Mouse (Mus musculus): ENCODE data around the gene Gm21987. TPM values are rescaled to one million over a fixed set of nuclear protein-coding genes. Genes with fewer than 3 reads are reported as not detected.

The Gm21987 gene
- total RNA-seq, 2 experiments from 2014 or later: not detected

DNA sequence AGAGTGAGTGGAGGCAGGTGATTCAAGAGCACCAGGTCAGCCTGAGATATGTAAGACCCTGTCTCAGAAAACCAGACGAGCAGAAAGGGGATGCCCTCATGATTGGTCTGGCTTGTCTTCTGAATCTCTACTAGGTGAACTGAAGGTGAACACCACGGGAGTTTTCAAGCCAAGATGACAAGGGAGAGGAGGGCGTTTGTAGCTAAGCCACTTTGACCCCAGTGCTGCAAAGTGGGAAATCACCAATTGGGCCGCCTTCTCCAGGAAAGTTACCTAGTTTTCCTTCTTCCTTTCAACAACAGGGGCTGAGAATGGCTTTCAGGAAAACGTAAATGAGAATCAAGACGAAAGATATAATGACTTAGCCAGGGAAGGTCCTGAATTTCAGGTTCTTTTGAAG is 41.9 kb downstream of the Gm21987 start:
- intact Hi-C loops (cut with DNase I): no loop called here
- no peak for DNase-seq

GRCm38 (mm10) chr16:38389284-38389893 is 42.5 kb downstream of the Gm21987 start:
- intact Hi-C loops (cut with DNase I): no loop called here
- DNase-seq: no peak

- intact Hi-C loops (cut with DNase I): no loop called here
- no peak for DNase-seq
Observed at GRCm38 (mm10) chr16:38390322-38390721, 43.5 kb downstream of the Gm21987 start.

DNA sequence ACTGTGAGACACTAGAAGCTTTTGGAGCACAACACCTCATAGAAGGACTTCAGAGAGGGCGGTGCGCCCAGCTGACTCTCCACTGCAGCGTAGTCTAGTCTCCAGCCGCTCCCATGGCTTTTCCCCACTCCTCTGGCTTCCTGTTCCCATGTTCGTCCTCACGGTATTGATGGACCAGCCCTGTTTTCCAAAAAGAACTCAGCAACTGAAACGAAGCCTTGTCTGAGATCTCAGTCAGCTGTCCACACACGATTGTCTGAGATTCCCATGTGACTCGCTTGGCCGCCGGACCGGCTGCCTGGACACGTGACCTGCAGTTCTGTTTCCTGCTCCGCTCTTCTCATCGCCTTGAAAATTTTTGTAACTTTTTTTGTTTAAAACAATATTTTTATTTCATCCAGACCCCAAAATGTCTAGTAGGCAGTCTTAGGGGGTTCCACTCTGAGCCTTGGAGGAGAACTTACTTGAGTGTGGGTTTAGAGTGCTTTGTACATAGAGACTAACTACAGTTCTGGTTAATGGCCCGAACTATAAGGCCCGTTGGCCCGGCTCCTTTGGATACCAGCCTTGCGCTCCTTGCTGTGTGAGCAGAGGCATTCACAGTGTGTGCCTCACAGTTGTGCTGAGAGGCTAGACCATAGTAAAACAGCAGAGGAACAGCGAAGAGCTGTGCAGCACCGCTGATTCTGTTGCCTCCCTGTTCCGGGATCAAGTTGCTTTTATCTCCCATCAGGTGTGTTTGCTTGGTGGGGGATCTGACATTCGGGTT is 45.5 kb downstream of the Gm21987 start:
- peak; percentile 70 to 76 for DNase-seq
- intact Hi-C loops (cut with DNase I): no loop called here

GRCm38 (mm10) chr16:38394191-38394618 is 47.4 kb downstream of the Gm21987 start:
- intact Hi-C loops (cut with DNase I): no loop called here

DNA sequence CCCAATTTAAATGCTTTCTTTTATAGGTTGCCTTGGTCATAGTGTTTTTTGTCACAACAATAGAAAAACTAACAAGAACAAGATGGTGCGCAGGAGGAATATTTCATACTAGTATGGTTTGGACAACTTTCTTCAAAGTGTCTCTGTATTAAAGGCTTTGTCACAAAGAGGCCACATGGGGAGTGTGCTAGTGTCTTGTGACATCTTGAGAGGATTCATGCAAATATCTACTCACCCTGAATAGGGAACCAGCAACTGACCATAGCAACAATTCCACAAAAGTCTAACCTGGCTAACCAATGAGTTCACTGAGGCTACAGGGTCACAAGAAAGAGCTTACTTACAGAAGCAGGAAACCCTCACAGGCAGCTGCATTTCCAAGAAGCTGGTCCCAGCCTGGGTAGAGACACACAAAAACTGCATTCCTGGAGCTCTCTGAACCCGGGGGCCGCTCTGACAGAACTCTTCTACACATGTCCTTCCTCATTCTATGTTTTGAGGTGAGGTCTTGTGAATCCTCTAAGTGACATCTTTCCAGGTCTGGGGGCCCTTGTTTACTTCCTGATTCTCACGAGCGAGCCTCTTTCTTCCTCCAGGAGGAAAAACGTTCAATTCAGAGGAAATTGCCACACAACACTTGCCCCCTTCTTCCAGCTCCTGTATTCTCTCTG is 48.4 kb downstream of the Gm21987 start:
- no peak for DNase-seq
- intact Hi-C loops (cut with DNase I): no loop called here

More at GRCm38 (mm10) chr16:38394191-38394618, 47.4 kb downstream of the Gm21987 start:
- no peak for DNase-seq

- intact Hi-C loops (cut with DNase I): no loop called here
- peak; percentile 39 to 52 for DNase-seq
Observed at GRCm38 (mm10) chr16:38396155-38396554, 49.3 kb downstream of the Gm21987 start.

- DNase-seq: no peak
- intact Hi-C loops (cut with DNase I): no loop called here
Observed at GRCm38 (mm10) chr16:38398266-38398665, 51.4 kb downstream of the Gm21987 start.

DNA sequence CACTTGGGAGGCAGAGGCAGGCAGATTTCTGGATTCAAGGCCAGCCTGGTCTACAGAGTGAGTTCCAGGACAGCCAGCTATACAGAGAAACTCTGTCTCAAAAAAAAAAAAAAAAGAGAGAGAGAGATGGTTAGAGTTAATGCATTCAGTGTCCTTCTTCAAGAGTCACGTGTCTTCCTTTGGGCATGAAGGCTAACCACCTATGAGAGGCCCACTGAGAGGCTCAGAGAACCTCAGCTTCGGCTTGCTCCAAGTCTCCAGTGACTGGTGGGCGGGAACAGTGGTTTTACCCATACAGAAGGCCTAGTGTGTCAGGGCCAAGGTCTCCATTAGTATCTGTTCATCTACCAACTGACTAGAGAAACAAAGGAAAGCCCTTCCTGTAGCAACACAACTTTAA is 52.2 kb downstream of the Gm21987 start:
- no peak for DNase-seq
- intact Hi-C loops (cut with DNase I): no loop called here

GRCm38 (mm10) chr16:38399531-38400231 is 52.8 kb downstream of the Gm21987 start:
- intact Hi-C loops (cut with DNase I): loop anchor here (5.0 kb wide), 1 partner anchor 43 kb away; no protein-coding TSS in a partner anchor
- DNase-seq: peak; percentile 36 to 50

GRCm38 (mm10) chr16:38400311-38400960 is 53.6 kb downstream of the Gm21987 start:
- intact Hi-C loops (cut with DNase I): loop anchor here (5.0 kb wide), 1 partner anchor 42 kb away; no protein-coding TSS in a partner anchor
- DNase-seq: no peak

- intact Hi-C loops (cut with DNase I): loop anchor here (5.0 kb wide), 1 partner anchor 41 kb away; no protein-coding TSS in a partner anchor
- no peak for DNase-seq
Observed at GRCm38 (mm10) chr16:38401468-38401867, 54.6 kb downstream of the Gm21987 start.

- no peak for DNase-seq
- intact Hi-C loops (cut with DNase I): loop anchor here (5.0 kb wide), 1 partner anchor 39 kb away; no protein-coding TSS in a partner anchor
Observed at GRCm38 (mm10) chr16:38403639-38404038, 56.8 kb downstream of the Gm21987 start.

DNA sequence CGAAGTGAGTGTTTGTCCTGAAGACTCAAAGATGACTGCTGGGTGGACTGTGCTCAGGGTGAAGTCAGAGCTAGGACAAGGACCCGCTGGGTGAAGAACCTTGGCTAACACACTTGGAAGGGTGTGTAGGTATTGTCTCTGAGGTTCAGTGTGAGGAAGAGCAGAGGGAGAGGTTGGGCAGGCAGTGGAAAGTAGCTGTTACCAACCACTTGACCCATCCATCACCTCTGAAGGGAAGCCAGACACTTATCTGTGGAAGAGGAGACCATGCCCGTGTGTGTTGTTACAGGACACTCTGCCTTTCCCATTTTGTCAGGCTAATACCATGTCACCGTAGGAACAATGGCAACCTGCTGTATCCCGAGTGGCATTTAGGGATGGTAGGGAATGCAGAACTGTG is 59.5 kb downstream of the Gm21987 start:
- intact Hi-C loops (cut with DNase I): no loop called here
- no peak for DNase-seq

DNA sequence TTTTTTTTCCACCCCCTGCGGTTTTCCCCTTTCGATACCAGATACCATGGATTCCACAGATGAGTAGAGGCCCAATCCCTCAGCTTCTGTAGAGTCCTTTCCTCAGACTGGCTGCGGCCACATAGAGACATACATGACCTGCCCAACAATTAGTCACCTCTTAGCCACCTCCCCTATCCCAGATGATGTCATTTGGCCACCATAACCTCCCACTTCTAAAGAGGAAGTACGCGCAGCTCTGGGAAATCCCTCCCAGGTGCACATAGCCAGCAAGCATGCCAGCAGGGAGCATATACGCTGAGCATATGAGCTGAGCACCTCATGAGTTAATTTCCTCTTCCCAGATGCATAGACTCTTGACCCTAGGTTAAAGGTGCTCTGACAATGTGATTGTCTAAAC is 59.9 kb downstream of the Gm21987 start:
- no peak for DNase-seq
- intact Hi-C loops (cut with DNase I): no loop called here

DNA sequence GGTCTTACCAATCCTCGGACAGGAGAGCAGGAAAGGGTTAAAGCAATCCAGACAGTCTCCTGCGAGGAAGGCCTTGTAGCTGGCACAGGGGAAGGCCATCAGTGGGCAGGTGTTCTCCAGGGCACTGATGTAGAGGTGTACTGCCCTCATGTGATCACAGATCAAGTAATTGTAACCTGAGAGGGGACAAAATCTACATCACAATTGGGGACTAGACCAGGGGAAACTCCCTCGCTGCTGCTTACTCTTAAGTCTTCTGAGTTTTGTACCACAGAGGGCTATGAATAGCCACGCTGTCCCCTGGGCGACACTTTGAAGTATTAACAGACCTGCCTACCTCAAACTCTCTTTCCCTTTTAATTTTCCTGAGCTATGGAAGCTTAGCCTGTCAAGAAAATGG is 60.7 kb downstream of the Gm21987 start:
- DNase-seq: no peak
- intact Hi-C loops (cut with DNase I): no loop called here

- intact Hi-C loops (cut with DNase I): no loop called here
Observed at GRCm38 (mm10) chr16:38408416-38408815, 61.6 kb downstream of the Gm21987 start.

More at GRCm38 (mm10) chr16:38408416-38408815, 61.6 kb downstream of the Gm21987 start:
- DNase-seq: no peak
